Mouse (Mus musculus) limb, embryonic 14.5 days (tissue): ENCODE measurements at regions not wholly inside any gene's neighbourhood (a gene's known extent, or its start where the extent isn't known, plus 50 kb on each side); places are given as distances from the start of the nearest gene placed in this dataset.

Experiments
- ATAC-seq: fragments of 200-750 bp; cut with Nextera tagmentation; 2 replicates; pipeline ENCODE4 v1.8.0; 2017; ENCODE audit warnings: low read depth, moderate number of reproducible peaks, moderate TSS enrichment; ENCODE audit not compliant: low FRiP score
- DNase-seq: peaks from one replicate; pipeline ENCODE4 v3.0.0-alpha.2; 2015; ENCODE audit warnings: low spot score
- H3K27ac ChIP-seq: fragments of 300-500 bp; sonication (generic); replicated peaks from 2 replicates; pipeline ENCODE4 v1.5.1; 2014; ENCODE audit warnings: low read depth, mild to moderate bottlenecking, low read length, moderate library complexity, mixed read lengths
- H3K27me3 ChIP-seq: fragments of 300-500 bp; sonication (generic); 2 replicates; pipeline ENCODE4 v1.6.1; 2014; ENCODE audit warnings: low read length, mixed read lengths; ENCODE audit not compliant: control insufficient read depth, insufficient read depth
- H3K36me3 ChIP-seq: fragments of 300-500 bp; sonication (generic); 2 replicates; pipeline ENCODE4 v1.6.1; 2014; ENCODE audit warnings: mild to moderate bottlenecking, low read length, moderate library complexity, mixed read lengths; ENCODE audit not compliant: control insufficient read depth, insufficient read depth
- H3K4me1 ChIP-seq: fragments of 300-500 bp; sonication (generic); 2 replicates; pipeline ENCODE4 v1.6.1; 2014; ENCODE audit warnings: antibody characterized with exemption, low read length, mixed read lengths; ENCODE audit not compliant: control insufficient read depth, insufficient read depth
- H3K4me2 ChIP-seq: fragments of 300-500 bp; sonication (generic); replicated peaks from 2 replicates; pipeline ENCODE4 v1.6.1; 2014; ENCODE audit warnings: low read depth, mild to moderate bottlenecking, low read length, moderate library complexity; ENCODE audit not compliant: severe bottlenecking
- H3K4me3 ChIP-seq: fragments of 300-500 bp; sonication (generic); replicated peaks from 2 replicates; pipeline ENCODE4 v1.5.1; 2014; ENCODE audit warnings: low read length
- H3K9ac ChIP-seq: fragments of 300-500 bp; sonication (generic); 2 replicates; pipeline ENCODE4 v1.6.1; 2014; ENCODE audit warnings: mild to moderate bottlenecking, low read depth, low read length, moderate library complexity; ENCODE audit not compliant: severe bottlenecking
- H3K9me3 ChIP-seq: fragments of 300-500 bp; sonication (generic); 2 replicates; pipeline ENCODE4 v1.6.1; 2016; ENCODE audit warnings: low read length; ENCODE audit not compliant: control insufficient read depth
- POLR2A ChIP-seq: fragments of 200-500 bp; IDR thresholded peaks from 2 replicates; pipeline ENCODE4 v1.8.0; 2012; ENCODE audit warnings: inconsistent platforms, mild to moderate bottlenecking, moderate library complexity, borderline replicate concordance; ENCODE audit not compliant: insufficient read depth, insufficient read length; ENCODE audit errors: extremely low read depth
- WGBS: fragments of 180-500 bp; shearing (Covaris S2); extraction: QIAGEN DNeasy Blood & Tissue Kit; methylation state at CpG from one replicate; pipeline ENCODE4 v1.1.7; 2014; 5-methylcytosine and 5-hydroxymethylcytosine counted together

- Histone ChIP-seq H3K4me1 (peaks cover 29% of the 10 kb centered on the region), H3K36me3 (no peaks in the 10 kb centered on the region), H3K4me2 (peak overlapping the region; percentile 14; the same call in 1 of the 2 replicates), H3K9ac (no peak overlapping the region), H3K27me3 (no peaks in the 10 kb centered on the region), H3K4me3 (no peak overlapping the region), H3K9me3 (no peaks in the 10 kb centered on the region), H3K27ac (peak overlapping the region; percentile 76)
- 0 out of 2 replicates have a peak, but pooled peaks have one; percentile 30 for ATAC-seq
- WGBS: 18% methylated on average over 3 of the region's 3 CpGs
- DNase-seq: peak; percentile 41
- TF ChIP-seq POLR2A: no peak
Measured at GRCm38 (mm10) chr3:151891336-151891735, 53.9 kb upstream of the Ptgfr start.

- Histone ChIP-seq H3K27ac (0 out of 2 replicates have a peak overlapping the region, but pooled peaks have one; percentile 76), H3K9ac (no peak overlapping the region), H3K36me3 (no peaks in the 10 kb centered on the region), H3K4me3 (no peak overlapping the region), H3K27me3 (no peaks in the 10 kb centered on the region), H3K4me2 (no peak overlapping the region), H3K9me3 (no peaks in the 10 kb centered on the region), H3K4me1 (peaks cover 29% of the 10 kb centered on the region)
- 45% methylated on average over 8 of the region's 8 CpGs for whole genome bisulfite sequencing
- DNase-seq (no peak), ATAC-seq (no peak)
- TF ChIP-seq POLR2A: no peak
Measured at GRCm38 (mm10) chr3:151889738-151890137, 52.3 kb upstream of the Ptgfr start.
